In genomic region chr5:140981370-140981805, GRCm38 (mm10) we compare ENCODE assay signal across 11 mouse cellular contexts. TPM values are rescaled to one million over a fixed set of nuclear protein-coding genes. Genes with fewer than 3 reads are reported as not detected.
DNase-seq lines count a peak whose midpoint lies in the region; ATAC-seq and TF ChIP-seq lines count a peak whose summit lies in the region.
"Had no signal": no experiment of that assay in that cellular context is flagged by ENCODE, and none has a peak within 500 bp of the region (broad histone marks: within the 10 kb centered on the region; RNA-seq: fewer than 3 reads in every experiment).

No protein-coding gene starts in this region.

- no peak overlapping the region for H3K4me3 ChIP-seq in liver, adult 2 months (ENCODE audit: insufficient read depth, low read depth, low read length)
- no peak overlapping the region for H3K4me3 ChIP-seq in midbrain, postnatal 0 days (ENCODE audit: low read depth, low read length)
- H3K4me3 ChIP-seq: embryonic facial prominence, embryonic 15.5 days; gastrocnemius, adult 2 months; midbrain, embryonic 13.5 days had no signal

- intact Hi-C loops in gastrocnemius, postnatal 36 days (cut with DNase I) = no loop called here

- no peak for TF ChIP-seq POLR2A in liver, adult 2 months (IDR thresholded peaks at IDR 0.05; ENCODE audit: extremely low read depth, insufficient read depth, low read length)

- no peak for ATAC-seq in midbrain, postnatal 0 days (ENCODE audit: low FRiP score)
- ATAC-seq: midbrain, embryonic 13.5 days had no signal

- H3K9ac ChIP-seq in liver, adult 2 months (ENCODE audit: low read depth, low read length) = no peak overlapping the region
- H3K9ac ChIP-seq in midbrain, postnatal 0 days (replicated peaks; ENCODE audit: low read length, poor library complexity, severe bottlenecking) = no peak overlapping the region
- H3K9ac ChIP-seq: embryonic facial prominence, embryonic 15.5 days; liver, embryonic 14.5 days; midbrain, embryonic 13.5 days had no signal

- H3K27ac ChIP-seq in liver, adult 2 months (replicated peaks; ENCODE audit: insufficient read depth, low read depth, low read length) = no peak overlapping the region
- H3K27ac ChIP-seq in midbrain, postnatal 0 days (ENCODE audit: low read depth, low read length) = no peak overlapping the region
- H3K27ac ChIP-seq: embryonic facial prominence, embryonic 15.5 days; gastrocnemius, adult 2 months; liver, embryonic 14.5 days; midbrain, embryonic 13.5 days had no signal

- no peaks in the 10 kb centered on the region for H3K79me2 ChIP-seq in liver, adult 2 months (ENCODE audit: control insufficient read depth, insufficient read depth, low read length)

- 0 out of 2 replicates have a peak, but pooled peaks cover 4% of the 10 kb centered on the region for H3K9me3 ChIP-seq in midbrain, postnatal 0 days (ENCODE audit: low read length)

- peaks cover 3% of the 10 kb centered on the region; the same call in 1 of the 2 replicates for H3K4me1 ChIP-seq in liver, adult 2 months (ENCODE audit: control insufficient read depth, insufficient read depth, low read length)
- no peaks in the 10 kb centered on the region for H3K4me1 ChIP-seq in midbrain, postnatal 0 days (ENCODE audit: insufficient read depth, low read length)
- H3K4me1 ChIP-seq: embryonic facial prominence, embryonic 15.5 days; midbrain, embryonic 13.5 days had no signal

- no peaks in the 10 kb centered on the region for H3K36me3 ChIP-seq in liver, adult 2 months (ENCODE audit: control insufficient read depth, insufficient read depth, low read length)
- no peaks in the 10 kb centered on the region for H3K36me3 ChIP-seq in midbrain, postnatal 0 days (ENCODE audit: insufficient read depth, low read length)
- H3K36me3 ChIP-seq: embryonic facial prominence, embryonic 15.5 days; midbrain, embryonic 13.5 days had no signal

- no peak for TF ChIP-seq CTCF in liver, adult 2 months (IDR thresholded peaks at IDR 0.05; ENCODE audit: low read depth, low read length)
- TF ChIP-seq CTCF in midbrain, postnatal 0 days (IDR thresholded peaks at IDR 0.05) = no peak

- peak; percentile 59 for DNase-seq in liver, adult 2 months (ENCODE audit: extremely low read depth, low read depth, low spot score)
- DNase-seq in liver = no peak
- DNase-seq in CD4-positive helper T cell, adult 2 months (ENCODE audit: low read depth, low spot score) = peak; percentile 60
- peak; percentile 37 for DNase-seq in T-cell, adult 2 months (ENCODE audit: low spot score)
- DNase-seq in forelimb bud, embryonic 11.5 days (ENCODE audit: low read depth, low spot score) = peak; percentile 42
- no peak for DNase-seq in gastrocnemius, postnatal 36 days
- no peak for DNase-seq in midbrain, postnatal 0 days (ENCODE audit: low spot score)
- DNase-seq: gastrocnemius, adult 2 months had no signal

- no peaks in the 10 kb centered on the region for H3K27me3 ChIP-seq in liver, adult 2 months (ENCODE audit: control insufficient read depth, insufficient read depth, low read length)
- no peaks in the 10 kb centered on the region for H3K27me3 ChIP-seq in midbrain, postnatal 0 days (ENCODE audit: insufficient read depth, low read length)
- H3K27me3 ChIP-seq: embryonic facial prominence, embryonic 15.5 days; midbrain, embryonic 13.5 days had no signal

- 12% methylated on average over 6 of the region's 6 CpGs for WGBS in liver, adult 2 months
- 22% methylated on average over 6 of the region's 6 CpGs for WGBS in midbrain, postnatal 0 days

- H3K4me2 ChIP-seq in midbrain, postnatal 0 days (ENCODE audit: low read depth, low read length, poor library complexity, severe bottlenecking) = no peak overlapping the region
- H3K4me2 ChIP-seq: embryonic facial prominence, embryonic 15.5 days; midbrain, embryonic 13.5 days had no signal

RNA-seq across cellular contexts. Expression of gene Card11, which starts 19.0 kb away (rescaled TPM):
- total RNA-seq in liver, adult 2 months (2014; rRNA removed) = 0.09 and 0.34 TPM in 2 replicates
- polyA plus RNA-seq in liver, adult 2 months (2012; rRNA removed) = 0.27 and 0.71 TPM in 2 replicates
- total RNA-seq in gastrocnemius, postnatal 36 days (2021) = 1 to 10 TPM in 1 of 2 experiments, under 1 TPM in 1; 0.51 to 1.1 TPM
- 0.19 TPM in 1 of 2 replicates, not detected in the other for total RNA-seq in midbrain, postnatal 0 days (2014; rRNA removed)
- polyA plus RNA-seq in midbrain, postnatal 0 days (2015; fragmentation: Nextera tagmentation; extraction: Ambion mirVana) = 0.09 and 0.28 TPM in 2 replicates

Comparison
In these comparisons a context has a peak if more than half of its experiments do, and no peak if none do; other contexts are left out.
1. DNase-seq: peak in liver, adult 2 months (single experiment), CD4-positive helper T cell, adult 2 months (single experiment), T-cell, adult 2 months (single experiment) and forelimb bud, embryonic 11.5 days (single experiment); none in liver (single experiment), gastrocnemius, postnatal 36 days (0 of 2) and midbrain, postnatal 0 days (single experiment).